Mouse (Mus musculus) testis, adult 2 months (tissue): ENCODE results near the gene Nhlh1.

ENCODE experiments used
- CTCF ChIP-seq: fragments of 200-500 bp; IDR thresholded peaks from 2 replicates; pipeline ENCODE4 v1.5.1; 2012; ENCODE audit warnings: low read depth, mild to moderate bottlenecking, inconsistent platforms, low read length, moderate library complexity; ENCODE audit not compliant: control insufficient read depth, insufficient read depth, insufficient replicate concordance
- POLR2A ChIP-seq: fragments of 200-500 bp; IDR thresholded peaks from 2 replicates; pipeline ENCODE4 v1.6.1; 2012; ENCODE audit warnings: low read depth, mild to moderate bottlenecking, inconsistent platforms, low read length, moderate library complexity; ENCODE audit not compliant: control insufficient read depth

DNA sequence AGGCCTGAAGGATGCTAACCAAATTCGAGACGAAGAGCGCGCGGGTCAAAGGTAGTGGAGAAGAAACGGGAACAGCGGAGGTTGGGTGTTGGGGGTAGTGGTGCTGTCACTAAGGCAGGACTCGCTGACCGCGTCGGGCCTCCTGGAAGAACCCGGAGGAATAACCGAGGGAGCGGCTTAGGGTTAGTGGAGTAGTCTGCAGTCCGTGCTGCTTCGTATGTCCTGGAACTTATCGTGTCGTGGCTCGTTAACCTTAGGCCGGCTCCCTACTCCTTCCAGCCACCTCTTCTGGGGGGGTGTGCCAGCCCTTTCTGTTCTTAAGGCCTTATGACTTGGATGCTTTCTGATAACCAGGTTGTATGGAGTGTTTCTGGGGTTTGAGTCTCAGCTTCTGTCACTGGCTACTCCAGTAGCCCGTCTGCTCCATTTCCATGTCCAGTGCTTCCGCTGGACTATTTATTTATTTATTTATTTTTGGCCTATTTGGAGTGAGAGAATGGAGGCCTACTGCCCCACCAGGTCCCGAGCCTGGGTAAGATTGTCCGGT is 25.6 kb upstream of the Nhlh1 start:
- TF ChIP-seq CTCF (no peak), POLR2A (no peak)
